ENCODE assay signal across 8 mouse cellular contexts in the genomic region with DNA sequence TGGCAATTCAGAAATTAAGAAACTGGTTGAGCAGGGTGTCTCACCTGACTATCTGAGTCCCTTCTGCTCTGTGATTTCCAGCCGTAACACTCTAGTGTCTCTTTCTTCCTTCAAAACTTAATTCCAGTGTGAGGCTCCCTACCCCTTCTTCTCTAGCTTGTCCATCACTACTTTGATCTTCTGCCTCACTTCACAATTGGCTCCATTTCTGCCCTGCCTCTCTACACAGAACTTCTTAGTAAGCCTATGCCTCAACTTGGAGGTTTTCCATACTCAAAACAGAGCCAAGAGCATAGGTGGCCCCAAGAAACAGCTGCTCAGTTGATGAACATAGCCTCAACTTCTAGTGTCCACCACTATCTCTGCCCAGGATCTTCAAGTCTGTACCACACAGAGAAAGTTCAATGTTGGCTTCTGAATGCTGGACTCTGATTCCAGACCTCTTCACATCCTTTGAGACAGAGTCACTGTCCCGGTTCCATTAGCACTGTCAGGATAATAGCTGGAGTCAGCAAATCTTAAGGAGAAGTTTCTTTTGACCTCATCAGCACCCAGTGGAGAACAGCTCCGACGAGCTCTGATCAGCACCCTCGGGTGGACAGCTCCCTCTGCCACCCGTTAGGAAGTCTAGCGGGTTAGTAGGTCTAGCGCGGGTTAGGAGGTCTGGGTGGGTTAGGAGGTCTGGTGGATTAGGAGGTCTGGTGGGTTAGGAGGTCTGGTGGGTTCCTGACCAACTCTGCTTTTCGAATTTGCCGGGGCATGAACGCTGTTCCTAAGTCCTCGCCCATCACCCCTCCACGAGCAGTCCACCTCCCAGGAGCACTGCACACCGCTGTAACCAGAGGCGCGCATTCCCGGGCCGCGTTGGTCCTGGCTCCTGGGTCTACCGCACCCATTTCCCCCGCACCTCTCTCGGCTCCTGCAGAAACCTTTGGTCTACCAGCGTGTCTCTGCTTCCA. TPM values are rescaled to one million over a fixed set of nuclear protein-coding genes. Genes with fewer than 3 reads are reported as not detected.
DNase-seq lines count a peak whose midpoint lies in the region; ATAC-seq lines count a peak whose summit lies in the region.

No protein-coding gene starts in this region.

- no peak overlapping the region for H3K9ac ChIP-seq in heart, embryonic 12.5 days
- no peak overlapping the region for H3K9ac ChIP-seq in kidney, embryonic 14.5 days (ENCODE audit: low read depth, low read length)

- intact Hi-C loops in heart, postnatal 25 days (cut with DNase I) = no loop called here

- peak overlapping the region; percentile 91 for H3K4me2 ChIP-seq in heart, embryonic 12.5 days
- H3K4me2 ChIP-seq in kidney, embryonic 14.5 days (replicated peaks; ENCODE audit: low read depth, low read length) = peak overlapping the region; percentile 93

- 4% methylated on average over 24 of the region's 24 CpGs for whole genome bisulfite sequencing in heart, embryonic 12.5 days
- WGBS in kidney, embryonic 14.5 days = 4% methylated on average over 24 of the region's 24 CpGs

- peak; percentile 99 for ATAC-seq in common myeloid progenitor, adult 5-6 weeks (replicated peaks; ENCODE audit: low read depth, poor library complexity, severe bottlenecking)
- ATAC-seq in heart, embryonic 12.5 days (ENCODE audit: insufficient number of reproducible peaks, low FRiP score) = peak; percentile 27; the same call in 1 of the 2 replicates
- ATAC-seq in kidney, embryonic 14.5 days (ENCODE audit: low FRiP score, low TSS enrichment) = peak; percentile 80

- peak; percentile 92 for DNase-seq in heart, adult 11 months
- DNase-seq in heart, postnatal 25 days (ENCODE audit: low spot score) = no peak
- peak; percentile 77 for DNase-seq in lung, postnatal 10 days
- DNase-seq in ovary, postnatal 36 days (ENCODE audit: low spot score) = peak; percentile 76
- DNase-seq in right cerebral cortex, adult 18-20 months = no peak

- H3K4me3 ChIP-seq in heart, embryonic 12.5 days = peak overlapping the region; percentile 52
- peak overlapping the region; percentile 50 for H3K4me3 ChIP-seq in kidney, embryonic 14.5 days (ENCODE audit: low read length)

- peaks cover 12% of the 10 kb centered on the region; the same call in 1 of the 2 replicates for H3K4me1 ChIP-seq in heart, embryonic 12.5 days (replicated peaks)
- peaks cover 9% of the 10 kb centered on the region; the same call in 1 of the 2 replicates for H3K4me1 ChIP-seq in kidney, embryonic 14.5 days (ENCODE audit: control insufficient read depth, insufficient read depth, low read length)

- H3K9me3 ChIP-seq in heart, embryonic 12.5 days (replicated peaks) = no peaks in the 10 kb centered on the region
- H3K9me3 ChIP-seq in kidney, embryonic 14.5 days (ENCODE audit: control insufficient read depth, low read length) = no peaks in the 10 kb centered on the region

- peaks cover 84% of the 10 kb centered on the region for H3K27me3 ChIP-seq in heart, embryonic 12.5 days (replicated peaks)
- H3K27me3 ChIP-seq in kidney, embryonic 14.5 days (ENCODE audit: control insufficient read depth, insufficient read depth, low read length) = peaks cover 21% of the 10 kb centered on the region

- no peaks in the 10 kb centered on the region for H3K36me3 ChIP-seq in heart, embryonic 12.5 days
- H3K36me3 ChIP-seq in kidney, embryonic 14.5 days (ENCODE audit: control insufficient read depth, insufficient read depth, low read length) = no peaks in the 10 kb centered on the region

- H3K27ac ChIP-seq in heart, embryonic 12.5 days (ENCODE audit: poor library complexity, severe bottlenecking) = no peak overlapping the region
- no peak overlapping the region for H3K27ac ChIP-seq in kidney, embryonic 14.5 days (ENCODE audit: low read depth, low read length)

RNA-seq across cellular contexts. Expression of a gene that starts 0.5 kb away (rescaled TPM):
- under 1 TPM; 0.10 to 0.11 TPM for total RNA-seq in heart, postnatal 25 days (2021)
- not detected in 2 replicates for total RNA-seq in common myeloid progenitor, adult 5-6 weeks (2017)
- polyA plus RNA-seq in heart, embryonic 12.5 days (2016; fragmentation: Nextera tagmentation; extraction: Ambion mirVana) = 0.36 and 0.49 TPM in 2 replicates
- polyA plus RNA-seq in kidney, embryonic 14.5 days (2014; fragmentation: Nextera tagmentation; extraction: Ambion mirVana) = 0.34 and 0.37 TPM in 2 replicates

RNA-seq across cellular contexts. Expression of a gene that starts 23.5 kb away (rescaled TPM):
- total RNA-seq in heart, postnatal 25 days (2021) = 10 to 100 TPM; 40.6 to 44.9 TPM
- total RNA-seq in common myeloid progenitor, adult 5-6 weeks (2017) = 11.7 and 15.9 TPM in 2 replicates
- polyA plus RNA-seq in heart, embryonic 12.5 days (2016; fragmentation: Nextera tagmentation; extraction: Ambion mirVana) = 59.6 and 67.0 TPM in 2 replicates
- 51.7 and 57.7 TPM in 2 replicates for polyA plus RNA-seq in kidney, embryonic 14.5 days (2014; fragmentation: Nextera tagmentation; extraction: Ambion mirVana)

RNA-seq across cellular contexts. Expression of a gene that starts 23.7 kb away (rescaled TPM):
- 10 to 100 TPM; 14.5 to 16.4 TPM for total RNA-seq in heart, postnatal 25 days (2021)
- 0.29 and 0.46 TPM in 2 replicates for total RNA-seq in common myeloid progenitor, adult 5-6 weeks (2017)
- 0.59 and 0.68 TPM in 2 replicates for polyA plus RNA-seq in heart, embryonic 12.5 days (2016; fragmentation: Nextera tagmentation; extraction: Ambion mirVana)
- not detected in 2 replicates for polyA plus RNA-seq in kidney, embryonic 14.5 days (2014; fragmentation: Nextera tagmentation; extraction: Ambion mirVana)

RNA-seq across cellular contexts. Expression of a gene that starts 23.8 kb away (rescaled TPM):
- total RNA-seq in heart, postnatal 25 days (2021) = 1 to 10 TPM; 1.5 TPM
- 3.9 and 7.0 TPM in 2 replicates for total RNA-seq in common myeloid progenitor, adult 5-6 weeks (2017)
- 2.9 and 3.4 TPM in 2 replicates for polyA plus RNA-seq in heart, embryonic 12.5 days (2016; fragmentation: Nextera tagmentation; extraction: Ambion mirVana)
- polyA plus RNA-seq in kidney, embryonic 14.5 days (2014; fragmentation: Nextera tagmentation; extraction: Ambion mirVana) = 3.1 TPM in 2 replicates

RNA-seq across cellular contexts. Expression of a gene that starts 24.0 kb away (rescaled TPM):
- 10 to 100 TPM; 12.0 to 13.1 TPM for total RNA-seq in heart, postnatal 25 days (2021)
- 9.4 and 12.9 TPM in 2 replicates for total RNA-seq in common myeloid progenitor, adult 5-6 weeks (2017)
- 14.9 and 15.0 TPM in 2 replicates for polyA plus RNA-seq in heart, embryonic 12.5 days (2016; fragmentation: Nextera tagmentation; extraction: Ambion mirVana)
- polyA plus RNA-seq in kidney, embryonic 14.5 days (2014; fragmentation: Nextera tagmentation; extraction: Ambion mirVana) = 11.1 and 12.1 TPM in 2 replicates

Comparison
In these comparisons a context has a peak if more than half of its experiments do, and no peak if none do; other contexts are left out.
1. DNase-seq: peak in heart, adult 11 months (single experiment), lung, postnatal 10 days (single experiment) and ovary, postnatal 36 days (single experiment); none in heart, postnatal 25 days (single experiment) and right cerebral cortex, adult 18-20 months (single experiment).
2. ATAC-seq: peak in every context shown above with its lines; median percentile 99 in common myeloid progenitor, adult 5-6 weeks; 80 in kidney, embryonic 14.5 days; 27 in heart, embryonic 12.5 days.
3. RNA of a gene that starts 23.7 kb away (total RNA-seq): 14.5 to 16.4 TPM in heart, postnatal 25 days; 0.29 to 0.46 TPM in common myeloid progenitor, adult 5-6 weeks; every median in the first group is over 10 times any median in the second.